7 mouse cellular contexts compared by ENCODE assay signal in the genomic region with DNA sequence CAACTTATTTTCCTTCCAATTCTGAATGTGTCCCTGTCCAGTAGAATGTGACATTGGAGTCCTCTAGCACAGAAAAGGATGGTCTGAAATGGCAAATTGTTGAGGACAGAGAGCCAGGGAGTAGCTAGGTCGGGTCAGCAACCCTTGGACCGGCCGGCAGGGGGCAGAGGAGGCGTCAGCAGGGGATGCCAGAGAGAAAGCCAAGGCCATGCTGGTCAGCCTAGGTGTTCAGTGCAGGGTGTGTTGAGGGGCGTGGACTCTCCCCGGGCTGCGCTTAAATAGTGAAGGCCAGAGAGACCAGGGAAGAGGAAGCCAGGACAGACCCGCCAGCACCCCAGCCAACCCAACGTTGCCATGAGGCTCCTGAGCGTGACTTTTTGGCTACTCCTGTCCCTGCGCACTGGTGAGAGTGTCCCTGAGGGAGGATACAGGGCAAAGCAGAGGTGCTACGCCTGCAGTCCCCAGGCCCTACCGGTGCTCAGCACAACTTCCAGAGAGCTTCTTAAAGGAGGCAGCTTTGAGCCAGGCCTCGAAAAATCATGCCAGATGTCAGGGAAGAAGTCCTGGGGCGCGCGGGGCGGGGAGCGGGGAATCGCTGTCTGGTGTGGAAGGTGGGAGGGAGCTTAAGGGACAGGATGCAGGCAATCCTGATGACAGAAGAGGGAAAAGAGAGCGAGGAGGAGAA. TPM values are rescaled to one million over a fixed set of nuclear protein-coding genes. Genes with fewer than 3 reads are reported as not detected.
DNase-seq lines count a peak whose midpoint lies in the region; ATAC-seq and TF ChIP-seq lines count a peak whose summit lies in the region.

Gene Meltf, plus strand, starts transcription at position 238 of the 685 bp plus-strand sequence.

- WGBS in embryonic facial prominence, embryonic 13.5 days: 19% methylated on average over 21 of the region's 21 CpGs
- WGBS in large intestine, adult 2 months: 34% methylated on average over 21 of the region's 21 CpGs
- WGBS in midbrain, embryonic 12.5 days: 37% methylated on average over 21 of the region's 21 CpGs

- H3K27ac ChIP-seq in ES-E14 (ENCODE audit: insufficient read depth, low read depth, low read length, poor library complexity, severe bottlenecking): no peak within 1 kb of the TSS
- no peak within 1 kb of the TSS for H3K27ac ChIP-seq in embryonic facial prominence, embryonic 13.5 days
- H3K27ac ChIP-seq in midbrain, embryonic 12.5 days (replicated peaks): no peak within 1 kb of the TSS

- peaks cover 0 to 6% of the 10 kb centered on the region in 2 experiments; a peak in 1 of 4 replicates for H3K4me1 ChIP-seq in ES-E14 (ENCODE audit: control insufficient read depth in 2 of 2, insufficient read depth in 2 of 2, low read length in 2 of 2, poor library complexity in 1 of 2)
- peaks cover 30% of the 10 kb centered on the region for H3K4me1 ChIP-seq in embryonic facial prominence, embryonic 13.5 days
- H3K4me1 ChIP-seq in midbrain, embryonic 12.5 days: peaks cover 4% of the 10 kb centered on the region

- no peak within 1 kb of the TSS; the same call in 1 of the 2 replicates for H3K9ac ChIP-seq in ES-E14 (ENCODE audit: insufficient read depth, low read depth, low read length, poor library complexity, severe bottlenecking)
- 0 out of 2 replicates have a peak within 1 kb of the TSS, but pooled peaks have one; percentile 49 for H3K9ac ChIP-seq in embryonic facial prominence, embryonic 13.5 days
- no peak within 1 kb of the TSS for H3K9ac ChIP-seq in midbrain, embryonic 12.5 days (replicated peaks)

- no peaks in the 10 kb centered on the region for H3K9me3 ChIP-seq in ES-E14 (ENCODE audit: control insufficient read depth, insufficient read depth, low read depth, low read length)
- no peaks in the 10 kb centered on the region for H3K9me3 ChIP-seq in embryonic facial prominence, embryonic 13.5 days
- no peaks in the 10 kb centered on the region for H3K9me3 ChIP-seq in midbrain, embryonic 12.5 days

- DNase-seq in ES-E14 (ENCODE audit: low read depth, low spot score): no peak
- peak; percentile 85 to 88 for DNase-seq in adrenal gland, postnatal 36 days
- peak; percentile 75 to 88 for DNase-seq in heart, postnatal 10 days
- DNase-seq in large intestine, adult 2 months (ENCODE audit: low read depth, low spot score): peak; percentile 21
- peak; percentile 61 for DNase-seq in splenic B cell, adult 2 months (ENCODE audit: low read depth, low spot score)

- H3K4me3 ChIP-seq in ES-E14 (ENCODE audit: insufficient read depth in 1 of 2, low read depth in 1 of 2, low read length in 2 of 2, poor library complexity in 1 of 2, severe bottlenecking in 1 of 2): peak within 1 kb of the TSS; percentile 9 to 21; a peak in 2 of 4 replicates
- peak within 1 kb of the TSS; percentile 20 for H3K4me3 ChIP-seq in embryonic facial prominence, embryonic 13.5 days
- no peak within 1 kb of the TSS for H3K4me3 ChIP-seq in midbrain, embryonic 12.5 days

- in situ Hi-C loops in ES-E14 (cut with MboI; ENCODE audit: low sequenced_read_pairs in 2 of 2, unreplicated experiment in 2 of 2): no loop called here

- intact Hi-C loops in heart, postnatal 10 days (cut with DNase I): loop anchor here (1.0 kb wide), 1 partner anchor 40 kb away; no protein-coding TSS in a partner anchor

- peak within 1 kb of the TSS; percentile 51 for H3K4me2 ChIP-seq in embryonic facial prominence, embryonic 13.5 days
- peak within 1 kb of the TSS; percentile 19; the same call in 1 of the 2 replicates for H3K4me2 ChIP-seq in midbrain, embryonic 12.5 days (replicated peaks)

- peak; percentile 35; the same call in 1 of the 2 replicates for ATAC-seq in embryonic facial prominence, embryonic 13.5 days (ENCODE audit: insufficient number of reproducible peaks, insufficient read depth, low FRiP score, low TSS enrichment, low read depth)
- ATAC-seq in midbrain, embryonic 12.5 days (ENCODE audit: low FRiP score, low read depth): peak; percentile 63; the same call in 1 of the 2 replicates

- H3K36me3 ChIP-seq in ES-E14 (ENCODE audit: control insufficient read depth, insufficient read depth, low read length, poor library complexity, severe bottlenecking): peaks cover 4% of the 10 kb centered on the region; the same call in 1 of the 2 replicates
- peaks cover 12% of the 10 kb centered on the region for H3K36me3 ChIP-seq in embryonic facial prominence, embryonic 13.5 days
- peaks cover 14% of the 10 kb centered on the region; the same call in 1 of the 2 replicates for H3K36me3 ChIP-seq in midbrain, embryonic 12.5 days
- no peaks in the 10 kb centered on the region for H3K36me3 ChIP-seq in splenic B cell, adult 2 months (ENCODE audit: control insufficient read depth, insufficient read depth, low read length, poor library complexity, severe bottlenecking)

- H3K27me3 ChIP-seq in embryonic facial prominence, embryonic 13.5 days: no peaks in the 10 kb centered on the region
- H3K27me3 ChIP-seq in midbrain, embryonic 12.5 days: peaks cover 15% of the 10 kb centered on the region
- H3K27me3 ChIP-seq in splenic B cell, adult 2 months (ENCODE audit: control insufficient read depth, insufficient read depth, low read length, poor library complexity, severe bottlenecking): no peaks in the 10 kb centered on the region

TF ChIP-seq in ES-E14, 5 proteins besides CTCF, POLR2A, EP300 and RAD21:
- TF ChIP-seq HCFC1 (IDR thresholded peaks at IDR 0.05; ENCODE audit: borderline replicate concordance, insufficient read depth, low read length): no peak
- TF ChIP-seq ZNF384 (IDR thresholded peaks at IDR 0.05; ENCODE audit: low read depth, low read length): no peak
- no peak for TF ChIP-seq ZC3H11A (IDR thresholded peaks at IDR 0.05; ENCODE audit: borderline replicate concordance, low read depth, low read length)
- TF ChIP-seq MAFK (IDR thresholded peaks at IDR 0.05; ENCODE audit: insufficient read depth, low read depth, low read length): no peak
- no peak for TF ChIP-seq CHD2 (IDR thresholded peaks at IDR 0.05; ENCODE audit: low read depth, low read length)

RNA-seq across cellular contexts. Expression of gene Meltf, which starts in this region (rescaled TPM):
- 0.40 and 0.58 TPM in 2 replicates for total RNA-seq in ES-E14 (2012; rRNA removed)
- total RNA-seq in adrenal gland, postnatal 36 days (2021): not detected
- 1.3 and 3.7 TPM in 2 replicates for polyA plus RNA-seq in embryonic facial prominence, embryonic 13.5 days (2015; fragmentation: Nextera tagmentation; extraction: Ambion mirVana)
- total RNA-seq in heart, postnatal 10 days (2021): under 1 TPM in 1 of 2 experiments, not detected in 1; 0.05 TPM
- 0.16 and 0.35 TPM in 2 replicates for polyA plus RNA-seq in large intestine, adult 2 months (2012; rRNA removed)
- polyA plus RNA-seq in midbrain, embryonic 12.5 days (2016; fragmentation: Nextera tagmentation; extraction: Ambion mirVana): 0.10 and 0.22 TPM in 2 replicates

Comparison
In these comparisons a context has a peak if more than half of its experiments do, and no peak if none do; other contexts are left out.
1. Peak in DNase-seq in adrenal gland, postnatal 36 days; RNA of the gene not detected or under 1 TPM.
2. Peak in DNase-seq in heart, postnatal 10 days; RNA of the gene not detected or under 1 TPM.
3. Peak in DNase-seq in large intestine, adult 2 months; RNA of the gene not detected or under 1 TPM.
4. Peak in ATAC-seq and H3K4me2 ChIP-seq in midbrain, embryonic 12.5 days; RNA of the gene not detected or under 1 TPM.